Mouse (Mus musculus): ENCODE measurements around the gene Prkar2b.

GRCm38 (mm10) chr12:32007040-32007439 is 54.1 kb downstream of the Prkar2b start:
- TF ChIP-seq POLR2A (IDR thresholded peaks at IDR 0.05; ENCODE audit: low read depth, low read length), result no peak
- no peak for TF ChIP-seq CTCF (IDR thresholded peaks at IDR 0.05; ENCODE audit: borderline replicate concordance, insufficient read depth, low read length)
